Mouse (Mus musculus): ENCODE data around the gene Col26a1. TPM values are rescaled to one million over a fixed set of nuclear protein-coding genes. Genes with fewer than 3 reads are reported as not detected.
A peak's percentile ranks its signal among the peaks of the same experiment; 100 is the strongest.

Gene Col26a1
- total RNA-seq, 2 experiments from 2014 or later: 6.7 to 8.3 TPM

DNA sequence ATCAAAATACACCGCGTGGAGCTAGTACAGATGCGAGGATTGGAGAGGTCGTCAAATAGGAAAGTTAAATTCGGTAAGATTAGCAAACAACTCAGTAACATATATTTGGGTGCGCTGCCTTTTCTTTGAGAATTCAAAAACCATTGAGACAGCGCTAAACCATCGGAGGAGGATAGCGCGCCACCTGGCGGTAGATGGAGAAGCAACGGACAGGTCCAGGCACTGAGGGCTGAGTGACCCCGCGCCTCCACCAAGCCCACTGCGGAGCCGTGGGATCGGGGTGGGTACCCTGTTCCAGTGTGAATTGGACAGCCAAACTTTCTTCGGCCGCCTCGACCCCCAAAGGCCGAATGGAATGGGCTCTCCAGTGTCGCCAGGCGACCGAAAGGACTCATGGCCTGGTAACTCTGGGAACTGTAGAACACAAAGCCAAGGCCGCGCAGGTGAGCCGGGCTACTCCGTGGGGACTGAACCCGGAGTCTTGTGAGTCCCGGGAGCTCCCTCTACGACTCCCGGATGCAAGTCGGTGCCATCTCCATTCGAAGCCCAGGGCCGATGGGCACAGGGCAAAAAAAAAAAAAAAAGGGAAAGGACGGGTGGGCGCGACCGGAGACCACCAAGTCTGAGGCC is 1.5 kb downstream of the Col26a1 start:
- DNase-seq: peak; percentile 87

DNA sequence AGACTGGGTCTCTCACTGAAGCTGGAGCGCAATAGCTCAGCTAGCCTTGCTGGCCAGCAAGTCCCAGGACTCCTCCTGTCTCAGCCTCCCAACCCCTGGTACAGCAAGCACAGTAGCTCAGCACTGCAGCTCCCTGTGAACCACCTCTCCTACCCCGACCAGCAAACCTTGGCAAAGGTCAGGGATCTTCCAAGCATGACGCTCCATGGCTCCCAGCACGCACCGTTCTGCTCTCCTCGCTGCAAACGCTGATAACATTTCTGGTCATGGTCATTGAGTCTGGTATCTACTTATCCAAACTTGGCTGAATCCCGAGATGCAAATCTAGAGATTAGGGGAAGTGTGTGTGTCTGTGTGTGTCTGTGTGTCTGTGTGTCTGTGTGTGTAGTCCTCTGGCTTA is 2.9 kb downstream of the Col26a1 start:
- peak; percentile 16 for DNase-seq

DNA sequence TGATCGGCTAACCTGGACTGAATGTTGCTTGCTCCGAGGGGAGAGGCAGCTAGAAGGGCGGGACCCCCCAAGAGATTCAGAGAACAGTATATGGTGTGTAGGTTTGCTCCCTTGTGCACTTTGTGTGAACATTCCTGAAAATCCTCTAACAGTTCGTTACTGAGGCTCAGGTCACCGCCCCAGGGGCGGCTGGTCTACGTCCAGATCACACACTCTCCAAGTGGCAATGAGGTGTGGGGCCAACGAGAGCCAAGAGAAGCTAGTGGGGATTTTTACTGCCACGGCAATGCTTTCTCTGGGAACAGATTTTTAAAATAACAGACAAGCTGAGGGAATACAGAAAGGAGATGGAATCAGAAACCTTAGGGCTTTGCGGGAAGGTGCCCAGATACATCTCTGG is 8.7 kb downstream of the Col26a1 start:
- no peak for DNase-seq

DNA sequence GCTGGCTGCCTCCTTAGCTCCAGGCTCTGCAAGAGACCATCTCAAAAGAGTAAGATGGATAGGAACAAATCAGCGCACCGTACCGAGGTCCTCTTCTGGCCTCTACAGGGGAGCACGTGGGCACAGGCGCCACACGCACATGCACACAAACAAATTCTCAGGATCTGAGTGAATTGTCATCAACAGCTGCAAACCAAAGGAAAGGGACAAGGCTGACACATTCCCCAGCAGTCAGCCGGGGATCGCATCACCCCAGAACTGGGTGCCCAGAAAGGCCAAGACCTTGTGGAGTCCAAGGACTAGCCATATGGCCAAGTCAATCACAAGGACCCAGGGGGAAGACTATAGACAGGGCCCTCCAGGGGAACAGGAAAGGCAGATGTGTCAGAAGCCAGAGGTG is 10.6 kb downstream of the Col26a1 start:
- no peak for DNase-seq

DNA sequence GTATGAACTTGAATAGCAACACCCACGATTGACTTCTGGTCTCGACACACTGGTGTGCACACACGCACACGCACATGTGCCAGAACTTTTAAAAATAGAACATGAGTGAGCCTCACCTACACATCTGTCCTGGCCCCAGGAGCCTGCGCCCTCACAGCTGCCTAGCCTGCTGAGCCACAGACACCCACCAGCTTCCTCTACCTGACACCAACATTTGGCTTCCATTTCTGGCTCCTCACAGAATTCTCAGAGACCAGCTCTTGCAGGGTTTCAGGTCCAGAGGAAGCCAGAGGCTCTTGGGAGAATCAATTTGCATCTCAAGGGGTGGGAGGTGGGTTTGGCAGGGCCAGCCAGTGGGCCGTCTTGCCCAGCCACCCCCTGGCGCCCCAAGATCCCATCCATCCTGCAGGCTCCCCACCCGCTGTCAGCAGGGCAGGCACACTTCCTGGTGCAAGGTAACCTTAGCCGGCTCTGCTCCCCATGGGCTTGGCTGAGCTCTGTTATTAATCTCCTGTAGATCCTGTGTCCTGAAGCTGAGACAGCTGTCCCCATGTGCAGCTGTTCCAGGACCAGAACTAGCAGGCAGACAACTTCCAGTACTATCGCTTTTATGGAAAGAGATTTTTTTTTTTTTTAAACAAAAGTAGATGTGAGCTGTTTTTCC is 13.4 kb downstream of the Col26a1 start:
- no peak for DNase-seq

DNA sequence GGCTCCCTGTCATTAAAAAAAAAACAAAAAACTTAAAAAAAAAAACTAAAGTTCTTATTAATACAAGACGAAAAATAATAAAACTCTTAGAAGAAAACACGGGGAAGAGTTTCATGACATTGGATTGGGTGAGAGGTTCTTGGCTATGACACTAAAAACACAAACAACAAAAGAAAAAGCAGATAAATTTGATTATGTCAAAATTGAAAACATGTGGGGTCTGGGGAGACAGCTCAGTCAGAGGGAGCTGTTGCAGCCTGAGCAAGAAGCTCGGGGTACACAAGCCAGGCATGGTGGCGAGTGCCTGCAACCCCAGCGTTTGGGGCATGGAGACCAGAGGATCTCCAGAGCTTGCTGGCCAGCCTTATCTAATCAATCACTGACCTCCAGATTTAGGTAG is 15.3 kb downstream of the Col26a1 start:
- no peak for DNase-seq

DNA sequence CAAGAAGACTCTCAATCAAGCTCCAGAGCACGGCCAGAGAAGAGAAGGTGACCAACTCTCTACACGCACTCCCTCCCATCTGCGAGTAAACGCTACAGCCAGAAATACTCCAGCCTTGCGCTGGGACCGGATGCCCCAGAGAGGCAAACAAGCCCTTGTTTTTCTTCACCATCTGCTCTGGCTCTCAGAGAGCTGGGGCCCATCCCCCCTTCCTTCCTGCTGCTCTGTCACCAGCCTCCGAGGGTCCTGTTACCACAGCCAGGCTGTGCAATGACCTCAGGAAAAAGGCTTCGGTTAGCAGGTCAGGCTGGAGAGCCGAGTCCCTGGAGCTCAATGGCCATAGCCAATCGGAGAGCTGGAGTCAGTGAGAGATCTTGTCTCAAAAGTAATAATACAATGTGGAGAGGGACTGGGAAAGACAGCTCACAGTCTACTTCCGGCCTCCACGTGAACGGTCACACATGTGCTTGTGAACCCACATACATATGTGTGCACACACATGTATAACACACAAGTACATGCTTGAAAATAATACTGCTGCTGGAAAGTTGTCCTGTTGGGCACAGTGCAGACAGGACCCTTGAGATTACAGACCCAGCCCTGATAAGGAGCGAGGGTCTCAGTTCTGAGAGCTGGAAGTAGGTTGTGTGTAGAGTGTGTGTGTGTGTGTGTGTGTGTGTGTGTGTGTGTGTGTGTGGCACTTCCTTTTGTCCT is 18.9 kb downstream of the Col26a1 start:
- peak; percentile 37 for DNase-seq

DNA sequence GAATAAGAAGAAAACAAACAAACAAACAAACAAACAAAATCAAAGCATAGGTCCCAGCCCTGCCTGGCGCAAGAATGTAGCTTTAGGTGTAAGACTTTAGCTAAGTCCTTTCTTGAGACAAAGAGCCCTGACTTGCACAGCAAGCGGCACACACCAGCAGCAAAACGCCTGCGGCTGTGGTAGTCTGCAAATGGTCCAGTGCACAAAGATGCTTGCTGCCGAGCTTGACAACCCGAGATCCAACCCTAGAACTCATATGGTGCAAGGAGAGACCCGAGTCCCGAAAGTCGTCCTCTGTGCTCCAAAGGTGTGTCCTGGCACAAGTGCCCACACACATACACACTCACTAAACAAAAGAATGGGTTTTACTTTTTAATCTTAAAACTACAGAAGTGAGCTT is 19.7 kb downstream of the Col26a1 start:
- DNase-seq: no peak

DNA sequence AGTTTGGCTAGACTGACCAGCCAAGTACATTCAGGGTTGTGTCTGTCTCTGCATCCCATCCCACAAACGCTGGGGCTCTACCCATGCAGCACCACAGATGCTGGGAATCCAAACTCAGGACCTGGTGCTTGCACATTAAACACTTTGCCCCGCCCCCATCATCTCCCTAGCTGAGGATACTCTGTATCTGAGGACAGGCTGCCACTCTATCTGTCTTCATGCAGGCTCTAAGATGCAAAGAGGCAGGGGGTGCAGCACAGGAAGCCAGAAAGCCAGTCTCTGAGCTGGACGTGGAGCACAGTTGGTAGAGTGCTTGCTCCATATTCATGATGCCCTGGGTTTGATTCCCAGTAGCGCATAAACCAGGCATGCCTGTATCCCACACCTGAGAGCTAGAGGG is 20.2 kb downstream of the Col26a1 start:
- no peak for DNase-seq

DNA sequence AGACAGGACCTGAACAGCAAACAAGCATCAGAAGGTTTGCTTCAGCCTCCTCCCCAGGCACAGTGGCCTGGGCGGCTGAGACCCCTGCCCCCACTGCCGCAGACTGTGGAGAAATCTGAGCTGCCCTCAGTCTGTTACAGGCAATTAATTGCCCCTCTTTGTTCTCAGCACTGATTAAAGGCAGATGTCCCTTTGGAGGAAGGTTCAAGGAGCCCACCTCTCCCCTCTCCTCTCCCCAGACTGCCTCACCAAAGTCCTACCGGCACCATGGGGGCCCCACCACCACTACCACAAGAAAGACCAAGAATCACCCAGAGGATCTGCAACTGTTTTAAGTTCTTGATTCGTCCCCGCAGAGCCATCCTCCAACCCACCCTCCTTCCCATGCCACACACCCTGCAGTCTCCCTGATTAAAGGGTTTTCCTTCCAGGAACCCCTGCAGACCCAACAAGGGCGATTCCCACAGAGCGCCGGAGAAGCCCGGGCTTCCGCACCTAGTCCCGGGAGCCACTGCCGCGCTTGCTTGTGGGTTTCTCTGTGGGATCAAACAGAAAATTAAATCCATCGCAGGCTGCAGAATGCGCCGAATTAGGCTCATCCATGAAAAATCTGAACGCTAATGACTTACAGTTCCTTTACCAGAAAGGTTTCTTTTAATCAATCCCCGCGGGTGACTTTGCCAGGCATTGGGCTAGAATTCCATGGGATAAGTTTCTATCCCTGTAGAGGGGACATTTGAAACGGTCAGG is 21.6 kb downstream of the Col26a1 start:
- DNase-seq: no peak

DNA sequence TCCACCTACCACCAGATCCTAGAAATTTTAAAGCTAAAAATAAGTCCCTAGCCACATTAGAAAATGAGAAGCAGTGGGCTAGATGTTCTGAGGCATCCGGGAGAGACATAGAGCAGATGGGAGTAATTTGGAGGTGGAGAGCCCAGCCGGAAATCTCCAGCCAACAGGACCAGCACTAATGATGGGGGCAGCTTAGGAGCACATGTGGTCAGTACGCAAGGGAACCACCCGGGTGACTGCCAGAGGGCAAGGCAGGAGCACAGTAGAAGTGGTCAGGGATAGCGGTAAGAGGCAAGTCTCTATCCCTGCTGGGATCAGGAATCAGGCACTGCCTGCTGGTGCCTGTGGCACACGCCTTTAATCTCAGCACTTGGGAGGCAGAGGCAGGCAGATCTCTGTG is 32.3 kb downstream of the Col26a1 start:
- DNase-seq: no peak

DNA sequence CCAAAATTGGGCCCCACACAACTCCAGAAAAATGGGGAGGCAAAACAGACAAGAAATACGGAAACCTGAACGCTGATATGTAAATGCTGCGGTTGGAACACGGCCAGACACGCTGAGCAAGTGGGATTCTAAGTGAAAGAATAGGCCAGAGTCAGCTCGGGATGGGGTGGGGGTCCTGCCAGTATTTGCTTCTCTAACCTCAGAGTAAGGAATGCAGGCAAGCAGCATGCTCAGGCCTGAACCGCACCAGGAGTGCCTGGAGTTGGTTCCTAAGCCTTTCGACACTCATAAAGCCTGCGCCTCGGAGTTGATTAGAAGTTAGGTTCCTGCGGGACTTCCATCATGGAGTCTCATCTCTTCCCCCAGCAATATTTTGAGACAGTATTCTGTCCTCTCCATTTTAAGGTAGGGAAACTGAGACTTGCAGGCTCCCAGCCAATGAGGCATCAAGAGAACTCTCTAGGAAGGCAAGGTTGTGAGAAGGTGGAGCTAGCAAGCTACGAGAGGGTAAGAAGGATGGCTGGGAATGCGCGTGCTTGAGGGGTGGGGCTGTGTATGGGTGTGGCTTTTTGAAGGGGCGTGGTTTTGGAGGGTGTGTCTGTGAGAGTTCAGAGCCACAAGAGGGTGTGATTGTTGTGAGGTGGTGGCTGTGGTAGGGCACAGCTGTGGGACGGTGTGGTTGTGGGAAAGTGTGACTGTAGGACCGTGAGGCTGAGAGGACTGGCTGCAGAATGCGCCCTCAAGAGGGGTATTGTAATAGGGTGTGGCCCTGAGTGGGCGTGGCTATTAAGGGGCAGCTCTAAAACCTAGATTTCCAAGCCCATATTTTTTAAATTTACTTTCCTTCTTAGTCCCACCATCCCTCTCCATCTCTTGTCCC is 36.4 kb downstream of the Col26a1 start:
- DNase-seq: no peak

DNA sequence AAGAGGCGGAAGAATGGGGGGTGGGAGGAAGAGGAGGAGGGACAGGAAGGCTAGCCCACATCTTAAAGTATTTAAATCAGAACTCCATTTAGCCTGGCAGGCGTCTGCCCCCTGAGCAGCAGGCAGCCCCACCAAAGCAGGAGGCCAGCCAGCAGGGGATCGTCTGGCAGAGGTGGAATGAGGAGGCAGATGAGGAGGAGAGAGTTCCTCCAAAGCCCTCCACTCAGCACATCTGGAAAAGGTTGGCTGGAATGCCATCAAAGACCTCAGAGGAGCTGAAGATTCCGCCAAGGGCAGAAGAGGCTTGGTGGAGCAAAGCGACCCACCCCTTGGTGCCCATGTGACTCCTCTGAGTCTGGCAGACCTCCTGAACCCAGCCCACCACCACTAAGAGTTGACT is 39.1 kb downstream of the Col26a1 start:
- DNase-seq: no peak

DNA sequence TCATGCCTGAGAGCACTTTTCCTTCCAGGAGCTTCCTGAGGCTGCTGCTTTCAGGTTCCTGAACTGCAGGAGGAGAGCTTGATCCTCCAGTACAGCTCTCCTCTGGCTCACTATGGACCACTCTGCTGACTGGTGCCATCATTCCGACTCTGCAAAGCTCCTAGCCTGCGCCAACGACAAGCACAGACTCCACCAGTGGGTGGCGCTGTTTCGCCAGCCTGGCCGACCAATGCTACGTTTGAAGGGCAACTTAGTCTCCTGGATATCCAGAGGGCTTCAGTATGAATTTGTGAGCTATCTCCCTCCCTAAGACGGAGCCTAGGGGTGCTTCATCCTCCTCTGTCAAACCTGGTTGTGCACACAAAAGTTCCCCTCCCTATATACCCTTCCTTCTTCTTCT is 43.0 kb downstream of the Col26a1 start:
- DNase-seq: peak; percentile 82

DNA sequence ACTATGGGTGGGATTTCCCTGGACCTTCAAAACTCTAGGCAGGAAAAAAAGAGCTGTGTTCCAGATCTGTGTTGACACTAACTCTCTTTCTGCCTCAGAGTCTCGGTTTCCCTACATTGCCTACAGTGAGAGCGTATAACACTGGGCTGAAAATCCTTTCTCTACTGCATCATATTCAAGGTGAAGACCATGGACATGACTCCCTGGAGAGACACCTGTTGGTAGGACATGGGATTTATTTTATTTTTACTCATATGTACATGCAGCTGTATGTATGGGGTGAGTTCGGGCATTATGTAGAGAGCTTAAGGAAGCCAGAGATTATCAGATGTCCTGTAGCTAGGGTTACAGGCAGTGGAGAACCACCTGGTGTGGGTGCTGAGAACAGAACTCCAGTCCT is 50.0 kb downstream of the Col26a1 start:
- DNase-seq: no peak

DNA sequence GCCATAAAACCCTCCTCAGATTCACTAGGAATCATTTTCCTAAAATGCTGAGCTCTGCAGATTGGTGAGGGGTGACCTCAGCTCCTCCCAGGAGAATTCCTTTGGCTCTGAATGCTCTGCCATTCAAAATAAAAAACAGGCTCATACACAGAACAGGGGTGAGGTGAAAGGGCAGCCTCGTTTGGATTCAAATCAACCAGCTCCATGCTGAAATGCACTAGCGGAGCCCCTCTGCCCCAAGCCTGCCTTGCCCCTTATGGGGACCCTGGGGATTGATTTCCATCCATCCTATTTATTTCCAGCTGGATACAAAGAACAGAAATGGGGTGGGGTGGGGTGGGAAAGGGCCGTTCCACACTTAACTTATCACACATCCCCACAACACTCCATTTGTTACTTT is 52.9 kb downstream of the Col26a1 start:
- peak; percentile 17 for DNase-seq

DNA sequence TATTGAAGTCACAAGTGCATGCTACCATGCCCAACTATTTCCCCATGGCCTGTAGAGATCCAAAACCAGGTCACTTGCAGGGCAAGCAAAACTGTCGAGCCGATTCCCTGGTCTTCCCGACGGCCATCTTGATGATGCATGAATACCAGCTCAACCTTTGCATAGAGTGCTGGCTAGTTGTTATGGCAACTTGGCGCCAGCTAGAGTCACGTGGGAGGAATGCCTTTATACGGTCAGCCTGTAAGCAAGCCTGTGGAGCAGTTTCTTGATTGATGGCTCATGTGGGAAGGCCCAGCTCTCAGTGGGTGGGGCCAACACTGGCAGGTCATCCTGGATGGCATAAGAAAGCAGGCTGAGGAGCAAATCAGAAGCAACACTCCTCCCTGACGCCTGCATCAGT is 61.0 kb downstream of the Col26a1 start:
- no peak for DNase-seq

DNA sequence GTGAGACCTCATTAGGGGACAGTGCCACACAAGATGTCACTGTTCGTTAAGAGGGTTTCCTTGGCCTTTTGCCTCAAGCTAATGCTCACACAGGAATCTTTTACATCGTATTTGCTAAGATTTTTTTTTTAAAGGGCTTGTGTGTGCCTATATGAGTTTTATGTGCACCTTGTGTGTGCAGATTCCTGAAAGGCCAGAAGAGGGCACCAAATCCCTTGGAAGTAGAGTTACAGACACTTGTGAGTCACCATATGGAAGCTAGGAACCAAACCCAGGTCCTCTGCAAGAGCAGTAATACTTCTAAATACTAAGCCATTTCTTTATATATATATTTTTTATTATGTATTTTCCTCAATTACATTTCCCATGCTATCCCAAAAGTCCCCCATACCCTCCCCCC is 62.1 kb downstream of the Col26a1 start:
- no peak for DNase-seq

DNA sequence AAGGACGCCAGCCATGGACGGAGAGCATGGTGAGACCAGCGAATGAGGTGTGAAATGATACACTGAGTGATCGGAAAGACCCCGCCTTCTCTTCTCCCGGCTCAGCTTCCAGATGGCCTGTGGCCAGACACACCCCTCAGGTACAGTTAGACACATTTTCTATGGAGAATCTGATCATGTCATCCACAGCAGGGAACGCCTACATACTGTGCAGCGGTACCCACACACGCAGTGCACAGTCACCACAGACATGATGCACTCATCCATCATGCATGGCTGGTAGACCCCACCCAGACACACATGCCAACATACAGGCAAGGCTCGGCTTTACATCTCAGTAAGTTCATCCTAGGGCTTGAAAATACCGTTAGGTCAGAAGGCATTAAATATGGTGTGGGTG is 63.3 kb downstream of the Col26a1 start:
- no peak for DNase-seq

DNA sequence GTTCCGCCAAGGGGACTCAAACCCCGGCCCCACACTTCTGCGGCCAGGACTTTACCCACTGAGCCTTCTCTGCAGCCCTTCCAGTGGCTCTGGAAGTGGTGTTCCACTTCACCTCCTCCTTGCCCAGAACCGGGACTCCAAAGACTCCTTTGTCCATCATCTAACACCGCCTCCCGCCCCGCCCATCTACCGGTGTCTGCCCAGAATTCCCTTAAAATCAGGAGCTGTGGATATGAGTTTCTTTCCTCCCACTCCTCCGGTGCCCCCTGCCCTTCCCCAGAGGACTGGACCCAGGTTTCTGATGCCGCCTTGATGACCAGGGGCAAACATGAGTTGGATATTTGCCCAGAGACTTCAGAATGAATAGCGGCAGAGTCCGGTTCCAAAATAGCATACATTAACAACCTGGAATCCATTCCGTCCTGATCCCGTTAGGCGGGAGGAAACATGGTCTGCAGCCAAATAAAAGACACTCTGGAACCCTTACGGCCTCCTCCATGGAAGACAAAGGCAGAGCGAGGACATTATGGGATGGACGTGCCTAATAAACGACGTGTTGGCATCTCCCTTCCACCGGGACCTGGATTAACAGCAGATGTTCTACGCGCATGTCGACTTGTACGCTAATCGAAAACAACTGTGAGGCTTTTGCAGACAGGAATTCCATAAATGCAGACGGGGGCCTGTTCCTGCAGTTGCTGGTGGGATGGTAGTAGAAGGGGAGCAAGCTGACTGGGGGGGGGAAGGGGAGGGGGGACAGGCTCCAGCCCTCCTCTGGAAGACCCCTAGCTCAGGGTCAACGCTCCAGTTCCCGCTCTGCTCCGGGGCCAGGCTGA is 72.3 kb downstream of the Col26a1 start:
- DNase-seq: peak; percentile 14

Data from adrenal gland, postnatal 10 days (tissue).